Mouse (Mus musculus) thymus, postnatal 25 days (tissue): Measurements from ENCODE around the gene Erc2.
"Not testable (repeated sequence)": the region's sequence is repeated elsewhere in the genome, so short reads cannot be mapped to it uniquely, and the experiment has no call there.

Experiments used
- DNase-seq: peaks from one replicate; pipeline ENCODE4 v3.0.0; 2022

The Erc2 gene

GRCm38 (mm10) chr14:27835351-27835750 is 213.1 kb downstream of the Erc2 start:
- DNase-seq: no peak

- DNase-seq: no peak
Observed at GRCm38 (mm10) chr14:27837601-27838105, 215.4 kb downstream of the Erc2 start.

GRCm38 (mm10) chr14:27840120-27840519 is 217.9 kb downstream of the Erc2 start:
- DNase-seq: no peak

GRCm38 (mm10) chr14:27846875-27847274 is 224.6 kb downstream of the Erc2 start:
- DNase-seq: no peak

- DNase-seq: no peak
Observed at GRCm38 (mm10) chr14:27847291-27847690, 225.1 kb downstream of the Erc2 start.

GRCm38 (mm10) chr14:27851231-27851630 is 229.0 kb downstream of the Erc2 start:
- no peak for DNase-seq

GRCm38 (mm10) chr14:27852606-27853005 is 230.4 kb downstream of the Erc2 start:
- no peak for DNase-seq

GRCm38 (mm10) chr14:27860371-27861046 is 238.3 kb downstream of the Erc2 start:
- DNase-seq: no peak

GRCm38 (mm10) chr14:27862299-27862698 is 240.1 kb downstream of the Erc2 start:
- no peak for DNase-seq

- DNase-seq: no peak
Observed at GRCm38 (mm10) chr14:27867386-27867785, 245.2 kb downstream of the Erc2 start.

GRCm38 (mm10) chr14:27873619-27874018 is 251.4 kb downstream of the Erc2 start:
- no peak for DNase-seq

- DNase-seq: no peak
Observed at GRCm38 (mm10) chr14:27875991-27876411, 253.8 kb downstream of the Erc2 start.

- no peak for DNase-seq
Observed at GRCm38 (mm10) chr14:27881972-27882371, 259.7 kb downstream of the Erc2 start.

GRCm38 (mm10) chr14:27886337-27886736 is 264.1 kb downstream of the Erc2 start:
- not testable (repeated sequence) for DNase-seq

- no peak for DNase-seq
Observed at GRCm38 (mm10) chr14:27887488-27887887, 265.3 kb downstream of the Erc2 start.

GRCm38 (mm10) chr14:27889650-27890049 is 267.4 kb downstream of the Erc2 start:
- no peak for DNase-seq

GRCm38 (mm10) chr14:27892416-27892815 is 270.2 kb downstream of the Erc2 start:
- DNase-seq: no peak

- no peak for DNase-seq
Observed at GRCm38 (mm10) chr14:27901772-27902171, 279.5 kb downstream of the Erc2 start.

- DNase-seq: no peak
Observed at GRCm38 (mm10) chr14:27921656-27922373, 299.6 kb downstream of the Erc2 start.

- no peak for DNase-seq
Observed at GRCm38 (mm10) chr14:27927369-27927768, 305.1 kb downstream of the Erc2 start.

- no peak for DNase-seq
Observed at GRCm38 (mm10) chr14:27933533-27933932, 311.3 kb downstream of the Erc2 start.

GRCm38 (mm10) chr14:27935714-27936113 is 313.5 kb downstream of the Erc2 start:
- DNase-seq: no peak

- no peak for DNase-seq
Observed at GRCm38 (mm10) chr14:27937922-27938321, 315.7 kb downstream of the Erc2 start.

- no peak for DNase-seq
Observed at GRCm38 (mm10) chr14:27945276-27945675, 323.0 kb downstream of the Erc2 start.
